Mouse (Mus musculus) MEL (cell line): Measurements from ENCODE around the gene Sept6. TPM values are rescaled to one million over a fixed set of nuclear protein-coding genes. Genes with fewer than 3 reads are reported as not detected.

ENCODE experiments used
- DNase-seq: peaks from one replicate; pipeline ENCODE4 v3.0.0; 2011; ENCODE audit warnings: low read depth, low spot score
- H3K27ac ChIP-seq: 2 replicates; pipeline ENCODE4 v1.5.1; 2012; ENCODE audit warnings: low read depth, mild to moderate bottlenecking, control low read depth, low read length, moderate library complexity; ENCODE audit not compliant: control insufficient read depth
- H3K27me3 ChIP-seq, 2 experiments: fragments of 150-350 bp in 1 of 2; sonication (generic) in 1 of 2; 2 replicates each; pipeline ENCODE4 v1.6.1; 2012; ENCODE audit warnings: low read length in 2 of 2, mild to moderate bottlenecking in 2 of 2, improper control_type of control experiment in 1 of 2, moderate library complexity in 1 of 2; ENCODE audit not compliant: insufficient read depth in 2 of 2, control insufficient read depth in 1 of 2
- H3K36me3 ChIP-seq, 2 experiments: 2 replicates each; pipeline ENCODE4 v1.6.1; 2012 to 2014; ENCODE audit warnings: low read length in 2 of 2, improper control_type of control experiment in 1 of 2, inconsistent platforms in 1 of 2, mild to moderate bottlenecking in 1 of 2; ENCODE audit not compliant: insufficient read depth in 2 of 2, control insufficient read depth in 1 of 2
- H3K4me1 ChIP-seq, 2 experiments: fragments of 150-350 bp in 1 of 2; sonication (generic) in 1 of 2; 2 replicates each; pipeline ENCODE4 v1.6.1; 2012; ENCODE audit warnings: low read length in 2 of 2, improper control_type of control experiment in 1 of 2, mild to moderate bottlenecking in 1 of 2; ENCODE audit not compliant: insufficient read depth in 2 of 2, control insufficient read depth in 1 of 2
- H3K4me3 ChIP-seq, 2 experiments: fragments of 150-350 bp in 1 of 2; sonication (generic) in 1 of 2; 2 replicates each; pipeline ENCODE4 v1.5.1; 2012; ENCODE audit warnings: low read depth in 2 of 2, low read length in 2 of 2, mild to moderate bottlenecking in 2 of 2, moderate library complexity in 2 of 2, control low read depth in 1 of 2, improper control_type of control experiment in 1 of 2; ENCODE audit not compliant: control insufficient read depth in 1 of 2, insufficient read depth in 1 of 2
- H3K79me2 ChIP-seq: 2 replicates; pipeline ENCODE4 v1.6.1; 2012; ENCODE audit warnings: mild to moderate bottlenecking, low read length, moderate library complexity; ENCODE audit not compliant: control insufficient read depth, poor library complexity, insufficient read depth
- H3K9ac ChIP-seq: 2 replicates; pipeline ENCODE4 v1.6.1; 2012; ENCODE audit warnings: low read depth, mild to moderate bottlenecking, control low read depth, low read length, moderate library complexity; ENCODE audit not compliant: control insufficient read depth, poor library complexity, severe bottlenecking
- H3K9me3 ChIP-seq: fragments of 150-350 bp; sonication (generic); replicated peaks from 2 replicates; pipeline ENCODE4 v1.6.1; 2012; ENCODE audit warnings: mild to moderate bottlenecking, low read length, improper control_type of control experiment, moderate library complexity; ENCODE audit not compliant: insufficient read depth
- CHD1 ChIP-seq: IDR thresholded peaks from 2 replicates; pipeline ENCODE4 v1.6.1; 2012; ENCODE audit warnings: low read depth, mild to moderate bottlenecking, inconsistent platforms, low read length, improper control_type of control experiment
- CHD2 ChIP-seq: IDR thresholded peaks from 2 replicates; pipeline ENCODE4 v1.6.1; 2011; ENCODE audit warnings: low read length, improper control_type of control experiment
- EP300 ChIP-seq, 2 experiments: IDR thresholded peaks; 2 replicates each; pipeline ENCODE4 v1.6.1; 2011; ENCODE audit warnings: improper control_type of control experiment in 2 of 2, low read length in 2 of 2, low read depth in 1 of 2, mild to moderate bottlenecking in 1 of 2
- ETS1 ChIP-seq: IDR thresholded peaks from 2 replicates; pipeline ENCODE4 v1.6.1; 2012; ENCODE audit warnings: low read depth, mild to moderate bottlenecking, inconsistent platforms, low read length, improper control_type of control experiment, moderate library complexity
- GABPA ChIP-seq: IDR thresholded peaks from 2 replicates; pipeline ENCODE4 v1.6.1; 2012; ENCODE audit warnings: low read depth, mild to moderate bottlenecking, inconsistent platforms, low read length, improper control_type of control experiment, moderate library complexity
- HCFC1 ChIP-seq: IDR thresholded peaks from 2 replicates; pipeline ENCODE4 v1.6.1; 2012; ENCODE audit warnings: low read depth, mild to moderate bottlenecking, inconsistent platforms, low read length, improper control_type of control experiment, moderate library complexity
- MAZ ChIP-seq: IDR thresholded peaks from 2 replicates; pipeline ENCODE4 v1.6.1; 2012; ENCODE audit warnings: low read depth, mild to moderate bottlenecking, inconsistent platforms, low read length, improper control_type of control experiment
- MEF2A ChIP-seq: IDR thresholded peaks from 2 replicates; pipeline ENCODE4 v1.6.1; 2014; ENCODE audit warnings: low read depth, mild to moderate bottlenecking, inconsistent platforms, low read length, improper control_type of control experiment; ENCODE audit not compliant: poor library complexity, insufficient replicate concordance, severe bottlenecking; ENCODE audit errors: extremely low read depth
- MXI1 ChIP-seq: IDR thresholded peaks from 2 replicates; pipeline ENCODE4 v1.6.1; 2011; ENCODE audit warnings: mild to moderate bottlenecking, low read depth, low read length, improper control_type of control experiment
- NELFE ChIP-seq: IDR thresholded peaks from 2 replicates; pipeline ENCODE4 v1.6.1; 2011; ENCODE audit warnings: low read depth, low read length, improper control_type of control experiment
- POLR2A ChIP-seq, 2 experiments: IDR thresholded peaks; 2 replicates each; pipeline ENCODE4 v1.6.1; 2011 to 2012; ENCODE audit warnings: low read length in 2 of 2, mild to moderate bottlenecking in 2 of 2, control low read depth in 1 of 2, improper control_type of control experiment in 1 of 2, low read depth in 1 of 2, moderate library complexity in 1 of 2; ENCODE audit not compliant: control insufficient read depth in 1 of 2, insufficient read depth in 1 of 2, poor library complexity in 1 of 2
- POLR2AphosphoS2 ChIP-seq: IDR thresholded peaks from 2 replicates; pipeline ENCODE4 v1.6.1; 2011; ENCODE audit warnings: low read length, improper control_type of control experiment
- POLR2AphosphoS5 ChIP-seq: IDR thresholded peaks from 2 replicates; pipeline ENCODE4 v1.6.1; 2012; ENCODE audit warnings: low read depth, borderline replicate concordance, mild to moderate bottlenecking, inconsistent platforms, low read length, moderate library complexity, mixed read lengths
- SIN3A ChIP-seq: IDR thresholded peaks from 2 replicates; pipeline ENCODE4 v1.6.1; 2012; ENCODE audit warnings: low read length, improper control_type of control experiment, inconsistent platforms
- TBP ChIP-seq: IDR thresholded peaks from 2 replicates; pipeline ENCODE4 v1.8.0; 2011; ENCODE audit warnings: low read depth, low read length, improper control_type of control experiment
- TCF12 ChIP-seq: IDR thresholded peaks from 2 replicates; pipeline ENCODE4 v1.6.1; 2014; ENCODE audit warnings: low read depth, mild to moderate bottlenecking, inconsistent platforms, low read length, improper control_type of control experiment, moderate library complexity
- ZKSCAN1 ChIP-seq: IDR thresholded peaks from 2 replicates; pipeline ENCODE4 v1.6.1; 2012; ENCODE audit warnings: low read depth, mild to moderate bottlenecking, inconsistent platforms, low read length, improper control_type of control experiment, moderate library complexity
- ZMIZ1 ChIP-seq: IDR thresholded peaks from 2 replicates; pipeline ENCODE4 v1.6.1; 2012; ENCODE audit warnings: low read depth, mild to moderate bottlenecking, inconsistent platforms, low read length, improper control_type of control experiment, moderate library complexity
- polyA plus RNA-seq, 2 experiments: library from polyadenylated mRNA; stranded (reverse) in 1 of 2; unstranded in 1 of 2; fragments of >175 nt in 1 of 2; fragments of >200 nt in 1 of 2; gene quantifications; 2 replicates each; pipeline versions ENCODE4 v1.2.1 to v1.2.4; 2012; ENCODE audit warnings: low replicate concordance in 2 of 2, low read depth in 1 of 2; ENCODE audit not compliant: insufficient read length in 2 of 2, insufficient read depth in 1 of 2, missing spikeins in 1 of 2
- total RNA-seq: library from RNA; depleted of rRNA; stranded (reverse); fragments of 300-350 nt; gene quantifications from 2 replicates; pipeline ENCODE4 v1.2.3, GENCODE M21; 2012

Sept6 gene
- total and polyA plus RNA-seq, 3 experiments: 16.5 to 37.8 TPM; not detected in 1

DNA sequence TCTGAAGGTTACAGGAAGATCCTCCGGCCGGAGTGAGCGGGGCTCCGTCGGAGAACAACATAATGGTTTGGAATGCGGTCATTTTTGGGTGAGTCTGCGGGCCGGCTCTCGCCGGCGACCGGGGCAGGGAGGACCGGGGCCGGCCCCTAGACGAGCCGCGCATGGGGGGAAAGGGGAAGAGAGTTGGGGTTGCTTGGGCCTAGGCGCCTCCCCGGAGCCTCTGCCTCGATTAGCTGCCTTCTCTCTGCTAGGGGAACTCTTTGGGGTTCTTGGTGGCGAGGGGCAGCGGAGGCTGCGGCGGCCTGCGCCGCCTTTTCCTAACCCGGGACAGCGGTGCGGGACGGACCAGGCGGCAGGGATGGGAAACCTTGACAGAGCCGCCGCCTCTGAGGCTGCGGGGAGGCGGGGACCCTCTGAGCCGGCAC lies 116.9 kb downstream of the Sept6 start:
- H3K36me3 ChIP-seq: peaks cover 0 to 2% of the 10 kb centered on the region in 2 experiments; a peak in 2 of 4 replicates
- peak overlapping the region; percentile 49 for H3K27ac ChIP-seq
- peak; percentile 40 for DNase-seq
- H3K79me2 ChIP-seq: peaks cover 13% of the 10 kb centered on the region
- H3K27me3 ChIP-seq: no peaks in the 10 kb centered on the region
- H3K4me3 ChIP-seq: peak overlapping the region; percentile 97 to 98
- TF ChIP-seq HCFC1: 0 out of 2 replicates have a peak, but pooled peaks have one; percentile 23
- no peak for TF ChIP-seq CHD2
- peak; percentile 5; the same call in 1 of the 2 replicates for TF ChIP-seq SIN3A
- H3K9me3 ChIP-seq: no peaks in the 10 kb centered on the region
- peak overlapping the region; percentile 98 for H3K9ac ChIP-seq
- H3K4me1 ChIP-seq: peaks cover 0 to 4% of the 10 kb centered on the region in 2 experiments; a peak in 2 of 4 replicates

- no peaks in the 10 kb centered on the region for H3K9me3 ChIP-seq
- DNase-seq: peak; percentile 91
- no peaks in the 10 kb centered on the region for H3K27me3 ChIP-seq
- peak overlapping the region; percentile 97 to 98 for H3K4me3 ChIP-seq
- TF ChIP-seq GABPA: no peak
- peak; percentile 72 for TF ChIP-seq HCFC1
- TF ChIP-seq NELFE: peak; percentile 89
- TF ChIP-seq POLR2AphosphoS5: no peak
- TF ChIP-seq ZMIZ1: peak; percentile 92
- peak; percentile 71 for TF ChIP-seq TCF12
- TF ChIP-seq MAZ: 0 out of 2 replicates have a peak, but pooled peaks have one; percentile 59
- peak; percentile 60; the same call in 1 of the 2 replicates for TF ChIP-seq SIN3A
- TF ChIP-seq TBP: 0 out of 2 replicates have a peak, but pooled peaks have one; percentile 34
- TF ChIP-seq MXI1: peak; percentile 45; the same call in 1 of the 2 replicates
- no peak for TF ChIP-seq MEF2A
- no peak for TF ChIP-seq ETS1
- TF ChIP-seq EP300 (IDR thresholded peaks at IDR 0.05; ENCODE audit: low read depth in 1 of 2, low read length in 2 of 2): 0 out of 4 replicates have a peak, but pooled peaks of 1 of the 2 experiments have one; percentile 12
- no peak for TF ChIP-seq ZKSCAN1
- peak; percentile 88 for TF ChIP-seq POLR2AphosphoS2
- peak; percentile 99 for TF ChIP-seq CHD1
- TF ChIP-seq POLR2A (IDR thresholded peaks at IDR 0.05; ENCODE audit: control insufficient read depth in 1 of 2, insufficient read depth in 1 of 2, low read depth in 1 of 2, low read length in 2 of 2, poor library complexity in 1 of 2): peak; percentile 81 to 88
- TF ChIP-seq, all 39 proteins: peak for 12
- peaks cover 13% of the 10 kb centered on the region for H3K79me2 ChIP-seq
- H3K9ac ChIP-seq: peak overlapping the region; percentile 98
- H3K36me3 ChIP-seq: peaks cover 0 to 2% of the 10 kb centered on the region in 2 experiments; a peak in 2 of 4 replicates
- peak overlapping the region; percentile 55 for H3K27ac ChIP-seq
- H3K4me1 ChIP-seq: peaks cover 0 to 4% of the 10 kb centered on the region in 2 experiments; a peak in 2 of 4 replicates
Observed at GRCm38 (mm10) chrX:36874178-36874696, 117.4 kb downstream of the Sept6 start.
